Mouse (Mus musculus) neural tube, embryonic 15.5 days (tissue): ENCODE data around the gene Topors. TPM values are rescaled to one million over a fixed set of nuclear protein-coding genes. Genes with fewer than 3 reads are reported as not detected.
"Not testable (repeated sequence)": the region's sequence is repeated elsewhere in the genome, so short reads cannot be mapped to it uniquely, and the experiment has no call there.

Experiments
- ATAC-seq: fragments of 200-750 bp; cut with Nextera tagmentation; 2 replicates; pipeline ENCODE4 v1.8.0; 2017; ENCODE audit warnings: mild to moderate bottlenecking, moderate TSS enrichment, moderate library complexity; ENCODE audit not compliant: low FRiP score
- H3K27ac ChIP-seq: fragments of 300-500 bp; sonication (generic); replicated peaks from 2 replicates; pipeline ENCODE4 v1.5.1; 2015; ENCODE audit warnings: mild to moderate bottlenecking, inconsistent platforms
- H3K27me3 ChIP-seq: fragments of 300-500 bp; sonication (generic); replicated peaks from 2 replicates; pipeline ENCODE4 v1.6.1; 2015; ENCODE audit warnings: inconsistent platforms
- H3K36me3 ChIP-seq: fragments of 300-500 bp; sonication (generic); 2 replicates; pipeline ENCODE4 v1.6.1; 2015; ENCODE audit warnings: inconsistent platforms
- H3K4me1 ChIP-seq: fragments of 300-500 bp; sonication (generic); 2 replicates; pipeline ENCODE4 v1.6.1; 2015; ENCODE audit warnings: inconsistent platforms
- H3K4me2 ChIP-seq: fragments of 300-500 bp; sonication (generic); 2 replicates; pipeline ENCODE4 v1.6.1; 2015; ENCODE audit warnings: inconsistent platforms, mild to moderate bottlenecking, moderate library complexity
- H3K4me3 ChIP-seq: fragments of 300-500 bp; sonication (generic); replicated peaks from 2 replicates; pipeline ENCODE4 v1.5.1; 2015; ENCODE audit warnings: mild to moderate bottlenecking, inconsistent platforms
- H3K9ac ChIP-seq: fragments of 300-500 bp; sonication (generic); replicated peaks from 2 replicates; pipeline ENCODE4 v1.6.1; 2015; ENCODE audit warnings: mild to moderate bottlenecking, inconsistent platforms
- H3K9me3 ChIP-seq: fragments of 300-500 bp; sonication (generic); replicated peaks from 2 replicates; pipeline ENCODE4 v1.6.1; 2016; ENCODE audit warnings: inconsistent platforms
- WGBS: fragments of 180-500 bp; shearing (Covaris S2); methylation state at CpG from one replicate; pipeline ENCODE4 v1.1.7; 2015; ENCODE audit warnings: mixed read lengths; 5-methylcytosine and 5-hydroxymethylcytosine counted together
- polyA plus RNA-seq: library from polyadenylated mRNA; unstranded; fragments of >200 nt; fragmentation: Nextera tagmentation; extraction: Ambion mirVana; gene quantifications from 2 replicates; pipeline ENCODE4 v1.2.1, GENCODE M21; 2015

Topors gene
- polyA plus RNA-seq = 30.0 and 32.4 TPM in 2 replicates

- Histone ChIP-seq H3K36me3 (peaks cover 18% of the 10 kb centered on the region), H3K4me3 (peak within 1 kb of the TSS; percentile 84), H3K4me1 (peaks cover 28% of the 10 kb centered on the region), H3K9me3 (no peaks in the 10 kb centered on the region), H3K27me3 (no peaks in the 10 kb centered on the region), H3K4me2 (peak within 1 kb of the TSS; percentile 89), H3K9ac (peak within 1 kb of the TSS; percentile 84), H3K27ac (peak within 1 kb of the TSS; percentile 98)
- ATAC-seq = peak; percentile 93
- under 1% methylated on average over 38 of the region's 38 CpGs for WGBS
Measured at GRCm38 (mm10) chr4:40269430-40270032, at the start of gene Topors, which contains the start of gene Smim27. Gene Topors, minus strand, starts transcription at chr4:40269850. Gene Smim27, plus strand, starts transcription at chr4:40269579.

- Histone ChIP-seq H3K4me1 (no peaks in the 10 kb centered on the region), H3K4me3 (no peak overlapping the region), H3K27me3 (no peaks in the 10 kb centered on the region), H3K4me2 (no peak overlapping the region), H3K27ac (no peak overlapping the region), H3K9ac (no peak overlapping the region), H3K9me3 (no peaks in the 10 kb centered on the region), H3K36me3 (no peaks in the 10 kb centered on the region)
- 77% methylated on average over 3 of the region's 3 CpGs for WGBS
- ATAC-seq = no peak
Measured at GRCm38 (mm10) chr4:40317404-40317803, 47.8 kb upstream of the Topors start.

DNA sequence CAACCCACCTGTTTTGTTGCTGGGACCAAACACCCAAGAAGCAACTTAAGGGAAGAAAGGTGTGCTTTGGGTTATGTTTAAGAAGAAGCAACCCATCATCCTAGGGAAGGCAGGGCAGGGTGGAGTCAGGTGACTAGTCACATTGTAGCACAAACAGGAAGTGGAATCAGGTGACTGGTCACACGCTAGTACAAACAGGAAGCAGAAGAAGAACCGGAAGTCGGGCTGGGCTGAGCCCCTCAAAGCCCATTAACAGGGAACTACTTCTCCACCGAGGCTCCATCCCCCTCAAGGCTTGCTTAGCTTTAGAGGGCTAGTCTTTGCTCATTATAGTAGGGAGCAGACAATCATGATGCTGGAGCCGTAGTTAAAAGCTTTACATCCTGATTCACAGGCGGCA is 43.4 kb upstream of the Topors start:
- H3K4me1 ChIP-seq = peaks cover 5% of the 10 kb centered on the region

DNA sequence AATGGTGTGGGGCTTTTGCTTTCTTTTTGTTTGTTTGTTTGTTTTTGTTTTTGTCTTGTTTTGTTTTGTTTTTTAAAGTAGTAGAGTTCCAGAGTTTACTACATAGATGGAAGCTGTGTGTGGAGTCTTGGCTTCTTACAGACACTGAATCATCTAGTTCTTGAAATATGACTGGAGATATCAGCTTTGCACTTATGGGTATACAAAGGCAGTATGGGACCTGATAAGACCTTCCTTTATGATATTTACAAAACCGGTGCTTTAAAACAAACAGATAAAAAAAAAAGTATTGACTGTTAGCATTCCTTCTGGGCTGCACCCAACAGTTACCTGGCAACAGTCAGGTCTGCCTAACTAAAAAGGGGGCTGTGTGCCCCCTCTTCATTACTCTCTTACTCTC is 42.6 kb upstream of the Topors start:
- Histone ChIP-seq H3K4me1 (peaks cover 5% of the 10 kb centered on the region), H3K9me3 (no peaks in the 10 kb centered on the region), H3K27me3 (no peaks in the 10 kb centered on the region), H3K36me3 (no peaks in the 10 kb centered on the region), H3K9ac (no peak overlapping the region), H3K4me2 (no peak overlapping the region), H3K27ac (no peak overlapping the region), H3K4me3 (no peak overlapping the region)
- WGBS = 68% methylated on average over 1 of the region's 1 CpGs
- ATAC-seq = no peak

More for the DNA sequence above, 43.4 kb upstream of the Topors start:
- Histone ChIP-seq H3K9me3 (no peaks in the 10 kb centered on the region), H3K4me2 (no peak overlapping the region), H3K27ac (no peak overlapping the region), H3K27me3 (no peaks in the 10 kb centered on the region), H3K4me3 (no peak overlapping the region), H3K36me3 (no peaks in the 10 kb centered on the region), H3K9ac (no peak overlapping the region)
- WGBS = 83% methylated on average over 6 of the region's 6 CpGs
- no peak for ATAC-seq

DNA sequence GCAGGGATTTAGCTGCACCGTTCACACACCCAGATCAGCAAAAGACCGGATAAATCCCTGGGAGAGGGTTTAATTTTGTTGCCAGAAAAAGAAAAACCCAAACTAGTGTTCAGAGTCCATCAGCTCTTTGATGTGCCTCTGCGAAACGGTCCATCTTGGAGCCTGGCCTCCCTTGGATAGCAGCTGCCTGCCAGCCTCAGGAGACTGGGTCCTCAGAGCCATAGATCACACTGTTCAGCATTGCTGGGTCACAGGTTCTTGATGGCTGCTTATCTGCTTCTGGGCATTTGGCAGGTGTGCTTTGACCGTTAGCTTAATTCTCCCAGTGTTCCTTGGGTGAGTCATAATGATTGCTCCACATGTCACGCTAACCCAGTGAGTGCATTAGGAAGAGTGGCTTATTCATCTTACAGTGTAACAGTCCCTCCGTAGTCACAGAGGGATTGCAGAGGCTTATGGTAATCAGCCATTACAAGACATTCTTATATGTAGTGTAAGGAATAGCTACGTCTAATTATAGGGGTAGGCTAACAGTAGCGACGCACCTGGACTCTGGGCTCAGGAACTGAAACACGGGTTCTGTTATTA is 41.2 kb upstream of the Topors start:
- no peaks in the 10 kb centered on the region for H3K36me3 ChIP-seq
- no peak overlapping the region for H3K27ac ChIP-seq
- ATAC-seq = peak; percentile 47; the same call in 1 of the 2 replicates
- no peaks in the 10 kb centered on the region for H3K27me3 ChIP-seq
- H3K4me2 ChIP-seq = no peak overlapping the region
- no peak overlapping the region for H3K9ac ChIP-seq
- 67% methylated on average over 11 of the region's 11 CpGs for WGBS
- H3K4me1 ChIP-seq = peaks cover 5% of the 10 kb centered on the region
- no peaks in the 10 kb centered on the region for H3K9me3 ChIP-seq
- no peak overlapping the region for H3K4me3 ChIP-seq

DNA sequence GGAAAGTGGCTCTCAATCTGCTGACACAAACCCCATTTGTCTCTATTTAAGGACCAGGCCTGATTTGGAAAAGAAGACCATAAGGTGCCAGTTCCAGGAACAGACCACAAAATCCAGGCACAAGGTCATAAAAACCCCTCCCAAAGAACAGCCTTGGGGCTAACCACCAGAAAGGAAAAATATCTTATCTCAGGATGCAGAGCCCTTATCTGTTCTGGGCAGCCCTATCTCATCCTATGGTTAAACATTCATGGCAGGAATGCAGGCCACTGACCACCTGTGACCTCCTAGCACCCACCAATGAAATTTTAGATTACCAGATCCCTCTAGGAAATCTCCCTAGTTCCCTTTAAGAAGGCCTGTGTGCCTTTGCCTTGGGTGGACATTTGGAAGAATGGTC is 40.0 kb upstream of the Topors start:
- Histone ChIP-seq H3K36me3 (no peaks in the 10 kb centered on the region), H3K4me2 (no peak overlapping the region), H3K4me1 (peaks cover 5% of the 10 kb centered on the region), H3K4me3 (no peak overlapping the region), H3K27me3 (no peaks in the 10 kb centered on the region), H3K9ac (no peak overlapping the region), H3K9me3 (no peaks in the 10 kb centered on the region), H3K27ac (no peak overlapping the region)
- no peak for ATAC-seq

DNA sequence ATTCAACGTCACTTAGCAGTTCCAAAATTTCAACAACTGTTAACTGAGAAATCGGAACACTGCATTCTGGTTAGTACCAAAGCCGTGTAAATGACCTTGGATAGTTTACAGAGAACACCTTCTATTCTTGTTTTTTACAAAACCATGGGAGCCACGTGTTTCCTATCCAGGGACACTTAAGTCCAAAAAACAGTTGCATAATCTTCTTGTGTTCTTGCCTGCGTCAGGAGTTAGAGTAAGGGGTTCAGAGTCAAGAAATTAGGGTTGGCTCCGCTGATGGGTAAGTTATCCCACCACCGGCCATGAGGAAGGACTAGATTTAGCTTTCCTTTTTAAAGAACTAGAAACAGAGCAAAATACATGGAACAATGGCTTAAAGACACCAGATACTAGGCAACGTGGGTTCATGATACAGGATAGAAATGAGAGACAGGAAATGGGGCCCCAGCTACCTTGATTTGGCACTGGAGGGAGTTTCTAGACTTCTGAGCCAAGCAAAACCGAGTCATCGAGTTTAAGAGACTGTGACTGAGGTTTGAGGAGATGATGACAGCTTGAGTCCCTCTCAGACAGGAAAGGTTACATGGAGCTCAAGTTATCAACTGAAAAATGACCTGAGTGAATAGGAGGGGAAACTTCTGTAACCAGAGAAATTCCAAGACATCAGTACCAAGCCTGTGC is 32.9 kb upstream of the Topors start:
- H3K9ac ChIP-seq = no peak overlapping the region
- H3K4me2 ChIP-seq = no peak overlapping the region
- H3K9me3 ChIP-seq = no peaks in the 10 kb centered on the region
- ATAC-seq = no peak
- WGBS = 83% methylated on average over 10 of the region's 10 CpGs
- H3K4me3 ChIP-seq = no peak overlapping the region
- no peaks in the 10 kb centered on the region for H3K4me1 ChIP-seq
- H3K27me3 ChIP-seq = peaks cover 6% of the 10 kb centered on the region; the same call in 1 of the 2 replicates
- no peaks in the 10 kb centered on the region for H3K36me3 ChIP-seq
- no peak overlapping the region for H3K27ac ChIP-seq

DNA sequence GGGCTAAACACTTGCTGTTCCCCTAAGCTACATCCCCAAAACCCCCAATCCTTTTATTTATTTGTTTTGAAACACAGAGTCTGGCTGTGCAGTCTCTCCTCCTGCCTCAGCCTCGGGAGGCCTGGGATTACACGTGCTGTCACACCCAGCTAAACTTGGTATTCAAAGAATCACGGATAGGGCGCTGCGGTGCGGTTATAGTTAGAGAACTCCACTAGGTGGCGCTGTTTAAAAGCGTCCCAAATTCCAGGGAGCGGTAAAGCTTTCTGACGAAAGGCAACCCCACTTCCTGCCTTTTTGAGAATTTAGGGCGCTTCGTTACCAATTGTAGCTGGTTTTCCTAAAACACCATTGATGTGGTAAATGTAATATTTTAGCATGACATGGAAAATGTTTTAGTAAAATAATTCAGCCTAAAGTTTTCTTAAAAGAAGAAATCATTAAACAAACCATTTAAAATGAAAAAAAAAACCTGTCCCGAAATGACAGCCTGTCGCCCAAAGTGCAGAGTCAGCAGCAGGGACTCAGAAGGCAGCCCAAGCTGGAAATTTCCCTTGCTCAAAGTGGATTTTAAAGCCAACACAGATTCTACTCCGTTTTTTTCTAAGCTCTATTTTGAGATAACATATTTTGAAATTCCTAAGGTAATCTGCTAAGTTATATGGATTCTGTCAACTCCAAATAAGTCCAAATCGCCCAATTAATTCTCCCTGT is 31.6 kb upstream of the Topors start:
- H3K4me3 ChIP-seq = no peak overlapping the region
- H3K4me2 ChIP-seq = peak overlapping the region; percentile 42
- no peaks in the 10 kb centered on the region for H3K36me3 ChIP-seq
- no peak overlapping the region for H3K27ac ChIP-seq
- no peaks in the 10 kb centered on the region for H3K9me3 ChIP-seq
- ATAC-seq = peak; percentile 78
- peaks cover 6% of the 10 kb centered on the region; the same call in 1 of the 2 replicates for H3K27me3 ChIP-seq
- 14% methylated on average over 16 of the region's 16 CpGs for WGBS
- no peaks in the 10 kb centered on the region for H3K4me1 ChIP-seq
- no peak overlapping the region for H3K9ac ChIP-seq

GRCm38 (mm10) chr4:40299169-40299568 is 29.5 kb upstream of the Topors start:
- Histone ChIP-seq H3K4me1 (no peaks in the 10 kb centered on the region), H3K9ac (no peak overlapping the region), H3K9me3 (no peaks in the 10 kb centered on the region), H3K36me3 (no peaks in the 10 kb centered on the region), H3K27ac (no peak overlapping the region), H3K27me3 (peaks cover 6% of the 10 kb centered on the region; the same call in 1 of the 2 replicates), H3K4me2 (no peak overlapping the region), H3K4me3 (no peak overlapping the region)
- no peak for ATAC-seq
- WGBS = 83% methylated on average over 5 of the region's 5 CpGs

GRCm38 (mm10) chr4:40291511-40291910 is 21.9 kb upstream of the Topors start:
- 96% methylated on average over 11 of the region's 11 CpGs for WGBS
- not testable (repeated sequence) for H3K4me1 ChIP-seq

DNA sequence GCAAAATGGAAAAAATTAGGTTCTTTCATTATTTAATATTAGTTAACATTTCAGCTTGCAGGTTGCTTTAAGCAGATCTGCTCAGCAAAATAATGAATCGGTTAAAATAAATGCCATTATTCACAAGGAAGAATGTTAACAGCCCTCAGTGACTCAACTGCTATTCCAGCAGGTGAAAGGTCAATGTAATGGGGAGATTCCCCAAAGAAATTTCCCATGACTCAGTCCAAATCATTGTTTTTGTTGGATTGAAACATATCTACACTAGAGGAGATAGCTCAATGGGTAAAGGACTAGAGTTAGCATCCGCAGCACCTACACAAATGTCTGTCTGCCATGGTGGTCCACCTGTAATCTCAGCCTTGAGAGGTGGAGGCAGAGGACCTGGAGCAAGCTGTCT is 19.4 kb upstream of the Topors start:
- H3K36me3 ChIP-seq = no peaks in the 10 kb centered on the region
- 97% methylated on average over 2 of the region's 2 CpGs for WGBS
- no peaks in the 10 kb centered on the region for H3K27me3 ChIP-seq
- no peak overlapping the region for H3K4me3 ChIP-seq
- H3K27ac ChIP-seq = no peak overlapping the region
- no peak for ATAC-seq
- no peak overlapping the region for H3K4me2 ChIP-seq
- H3K9ac ChIP-seq = no peak overlapping the region
- H3K4me1 ChIP-seq = no peaks in the 10 kb centered on the region
- H3K9me3 ChIP-seq = no peaks in the 10 kb centered on the region

More at GRCm38 (mm10) chr4:40291511-40291910, 21.9 kb upstream of the Topors start:
- not testable (repeated sequence) for H3K4me2 ChIP-seq, H3K9me3 ChIP-seq, H3K9ac ChIP-seq, H3K4me3 ChIP-seq, H3K36me3 ChIP-seq, H3K27me3 ChIP-seq, H3K27ac ChIP-seq, ATAC-seq
